Mouse (Mus musculus): ENCODE results near the gene Tbc1d2.
"Not testable (repeated sequence)": the region's sequence is repeated elsewhere in the genome, so short reads cannot be mapped to it uniquely, and the experiment has no call there.

The Tbc1d2 gene

DNA sequence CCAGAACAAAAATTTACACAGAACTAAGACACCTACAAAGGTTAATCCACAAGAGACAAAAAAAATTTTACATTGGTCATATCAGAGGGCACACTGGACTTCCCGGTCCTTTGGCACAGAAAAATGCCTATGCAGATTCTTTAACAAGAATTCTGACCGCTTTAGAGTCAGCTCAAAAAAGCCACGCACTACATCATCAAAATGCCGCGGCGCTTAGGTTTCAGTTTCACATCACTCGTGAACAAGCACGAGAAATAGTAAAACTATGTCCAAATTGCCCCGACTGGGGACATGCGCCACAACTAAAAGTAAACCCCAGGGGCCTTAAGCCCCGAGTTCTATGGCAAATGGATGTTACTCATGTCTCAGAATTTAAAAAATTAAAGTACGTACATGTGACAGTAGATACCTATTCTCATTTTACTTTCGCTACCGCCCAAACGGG is 69.2 kb downstream of the Tbc1d2 start:
- DNase-seq (ENCODE audit: low read depth, low spot score), result not testable (repeated sequence)

DNA sequence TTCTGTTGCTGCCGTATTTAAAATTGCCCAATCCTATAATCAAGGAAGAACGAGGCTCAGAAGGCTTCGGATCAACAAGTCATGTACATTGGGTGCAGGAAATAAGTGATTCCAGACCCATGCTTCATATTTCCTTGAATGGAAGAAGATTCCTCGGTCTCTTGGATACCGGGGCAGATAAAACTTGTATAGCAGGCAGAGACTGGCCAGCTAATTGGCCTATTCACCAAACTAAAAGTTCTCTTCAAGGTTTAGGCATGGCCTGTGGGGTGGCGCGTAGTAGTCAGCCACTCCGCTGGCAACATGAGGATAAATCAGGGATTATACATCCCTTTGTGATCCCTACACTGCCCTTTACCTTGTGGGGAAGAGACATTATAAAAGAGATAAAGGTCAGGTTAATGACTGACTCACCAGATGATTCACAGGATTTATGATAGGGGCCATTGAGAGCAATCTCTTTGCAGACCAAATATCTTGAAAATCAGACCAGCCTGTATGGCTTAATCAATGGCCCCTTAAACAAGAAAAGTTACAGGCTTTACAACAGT is 71.1 kb downstream of the Tbc1d2 start:
- DNase-seq (ENCODE audit: low read depth, low spot score), result not testable (repeated sequence)

DNA sequence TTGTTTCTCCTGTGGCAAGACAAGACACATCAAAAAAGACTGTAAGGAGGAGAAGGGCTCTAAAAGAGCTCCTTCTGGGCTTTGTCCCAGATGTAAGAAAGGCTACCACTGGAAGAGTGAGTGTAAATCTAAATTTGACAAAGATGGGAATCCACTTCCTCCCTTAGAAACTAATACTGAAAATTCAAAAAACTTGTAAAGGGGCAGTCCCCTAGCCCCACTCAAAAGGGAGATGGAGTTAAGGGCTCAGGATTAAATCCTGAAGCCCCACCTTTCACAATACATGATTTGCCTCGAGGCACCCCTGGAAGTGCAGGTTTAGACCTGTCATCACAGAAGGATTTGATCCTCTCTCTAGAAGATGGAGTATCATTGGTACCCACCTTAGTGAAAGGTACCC is 71.8 kb downstream of the Tbc1d2 start:
- no peak for DNase-seq (ENCODE audit: low read depth, low spot score)

- DNase-seq (ENCODE audit: low read depth, low spot score), result not testable (repeated sequence)
Measured at GRCm38 (mm10) chr4:46575509-46576284, 74.3 kb downstream of the Tbc1d2 start.

DNA sequence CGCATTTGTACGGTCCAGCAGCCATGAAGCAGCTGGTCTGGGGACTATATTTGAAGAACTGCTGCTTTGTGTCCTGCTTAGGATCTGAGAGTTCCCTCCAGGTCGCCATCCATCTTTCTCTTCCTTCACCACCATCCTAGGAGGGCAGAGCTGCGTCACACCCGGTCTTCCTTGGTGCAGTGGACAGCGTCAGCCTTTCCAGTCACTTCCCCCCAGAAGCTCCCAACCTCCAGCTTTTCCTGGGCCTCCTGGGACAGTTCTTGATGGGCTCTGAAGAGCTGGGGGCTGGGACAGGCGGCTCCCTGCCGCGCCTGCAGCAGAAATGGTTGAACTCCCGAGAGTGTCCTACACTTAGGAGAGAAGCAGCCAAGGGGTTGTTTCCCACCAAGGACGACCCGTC is 75.2 kb downstream of the Tbc1d2 start:
- no peak for DNase-seq (ENCODE audit: low read depth, low spot score)

DNA sequence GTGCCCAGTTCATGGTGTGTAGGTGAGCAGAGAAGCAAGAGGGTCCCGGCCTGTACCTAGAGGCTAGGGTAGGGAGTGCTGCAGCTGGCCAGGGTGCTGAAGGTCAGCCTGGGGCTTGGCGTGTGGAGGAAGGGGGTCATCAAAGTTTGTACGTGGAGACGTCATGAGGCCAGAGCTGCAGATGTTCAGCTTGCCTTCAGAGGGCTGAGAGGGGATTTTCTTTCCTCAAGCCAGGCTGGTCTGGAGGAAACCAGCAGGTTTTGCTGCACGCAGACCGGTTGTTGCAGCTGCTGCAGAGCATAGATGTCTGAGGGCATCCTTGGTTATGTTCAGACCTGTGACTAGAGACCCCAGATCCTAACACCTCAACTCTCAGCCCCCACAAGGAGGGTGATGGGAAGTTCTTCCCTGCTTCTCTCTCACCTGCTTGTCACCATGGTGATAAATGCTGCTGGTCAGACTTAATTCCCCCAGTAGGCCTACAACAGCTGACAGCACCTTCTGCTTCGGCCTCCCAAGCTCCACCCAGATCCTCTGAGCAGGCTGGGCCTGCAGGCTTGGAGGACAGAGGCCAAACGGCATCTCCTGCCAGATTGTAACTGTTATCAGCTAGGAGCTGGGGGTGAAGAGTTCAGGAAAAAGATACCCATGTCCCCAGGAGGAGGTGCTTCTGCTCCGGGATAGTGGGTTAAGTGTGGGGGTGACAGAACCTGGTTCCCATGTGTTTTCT is 75.8 kb downstream of the Tbc1d2 start:
- no peak for DNase-seq (ENCODE audit: low read depth, low spot score)

GRCm38 (mm10) chr4:46572616-46573015 is 77.4 kb downstream of the Tbc1d2 start:
- DNase-seq (ENCODE audit: low read depth, low spot score), result no peak

GRCm38 (mm10) chr4:46571744-46572143 is 78.3 kb downstream of the Tbc1d2 start:
- no peak for DNase-seq (ENCODE audit: low read depth, low spot score)

DNA sequence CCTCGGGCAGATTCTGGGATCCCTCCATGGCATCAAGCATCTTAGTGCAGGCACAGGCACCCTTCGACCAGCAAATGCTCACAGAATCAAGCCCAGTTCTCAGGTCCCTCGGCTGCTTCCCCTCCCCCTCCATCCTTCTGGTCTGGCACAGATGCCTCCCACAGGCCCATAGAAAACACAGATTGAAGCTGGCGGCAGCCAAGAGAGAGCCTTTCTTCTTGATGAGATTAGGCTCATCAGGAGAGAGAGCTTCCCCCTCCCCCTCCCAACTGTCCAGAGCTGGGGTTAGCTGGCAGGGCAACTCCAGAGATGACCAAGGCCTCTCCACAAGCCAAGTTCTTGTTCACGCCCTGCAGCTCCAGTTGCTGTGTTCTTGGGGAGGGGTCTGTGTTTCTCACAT is 80.3 kb downstream of the Tbc1d2 start:
- DNase-seq (ENCODE audit: low read depth, low spot score), result no peak

DNA sequence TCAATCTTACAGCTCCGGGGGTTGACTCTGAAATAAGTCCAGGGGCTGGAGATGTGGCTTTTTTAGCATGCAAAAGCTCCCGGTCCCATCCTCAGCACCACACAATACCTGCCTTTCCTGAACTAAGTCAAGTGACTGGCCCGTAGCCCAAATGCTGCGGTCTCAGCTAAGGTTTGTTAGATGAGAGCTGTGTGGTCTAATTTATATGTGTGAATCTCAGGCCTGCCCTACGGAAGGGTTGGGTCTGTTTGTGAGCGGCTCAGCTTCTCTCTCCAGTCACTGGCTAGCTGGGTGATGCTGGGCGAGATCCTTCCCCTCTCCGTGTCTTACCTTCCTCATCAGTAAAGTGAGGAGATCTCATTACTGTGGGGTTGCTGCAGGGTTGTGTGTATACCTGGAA is 81.8 kb downstream of the Tbc1d2 start:
- no peak for DNase-seq (ENCODE audit: low read depth, low spot score)

DNA sequence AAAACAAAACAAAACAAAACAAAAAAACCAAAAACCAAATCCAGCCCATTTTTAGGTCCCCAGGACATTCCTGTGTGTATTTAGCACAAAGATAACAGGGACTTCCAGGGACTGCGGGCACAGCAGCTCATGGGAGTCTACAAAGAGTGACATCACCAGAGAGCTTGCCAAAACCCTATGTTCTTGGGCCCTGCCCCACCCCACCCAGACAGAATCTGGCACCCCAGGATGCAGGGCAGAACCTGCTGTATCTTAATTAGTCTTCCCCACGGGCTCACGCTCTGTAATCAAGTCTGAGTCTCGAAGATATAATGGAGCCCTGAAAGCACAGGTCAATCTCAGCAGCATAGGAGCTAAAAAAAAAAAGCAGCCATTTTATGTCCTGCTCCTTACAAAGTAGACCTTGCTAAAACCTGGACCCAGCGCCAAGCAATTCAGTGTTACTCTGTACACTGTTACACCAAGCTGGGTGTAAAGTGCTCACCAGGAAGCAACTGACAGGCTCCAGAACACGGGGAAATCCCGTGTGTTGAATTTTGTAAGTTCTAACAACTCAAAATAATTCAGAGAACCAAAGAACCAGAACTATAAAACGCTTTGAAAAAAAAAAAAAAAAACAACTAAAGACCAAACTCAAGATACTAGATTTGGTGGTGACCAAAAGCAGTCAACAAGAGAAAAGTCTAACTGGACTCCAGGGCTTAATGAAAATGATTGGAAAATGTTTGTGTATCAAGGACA is 82.9 kb downstream of the Tbc1d2 start:
- DNase-seq (ENCODE audit: low read depth, low spot score), result no peak

- no peak for DNase-seq (ENCODE audit: low read depth, low spot score)
Measured at GRCm38 (mm10) chr4:46565393-46565955, 84.5 kb downstream of the Tbc1d2 start.

DNA sequence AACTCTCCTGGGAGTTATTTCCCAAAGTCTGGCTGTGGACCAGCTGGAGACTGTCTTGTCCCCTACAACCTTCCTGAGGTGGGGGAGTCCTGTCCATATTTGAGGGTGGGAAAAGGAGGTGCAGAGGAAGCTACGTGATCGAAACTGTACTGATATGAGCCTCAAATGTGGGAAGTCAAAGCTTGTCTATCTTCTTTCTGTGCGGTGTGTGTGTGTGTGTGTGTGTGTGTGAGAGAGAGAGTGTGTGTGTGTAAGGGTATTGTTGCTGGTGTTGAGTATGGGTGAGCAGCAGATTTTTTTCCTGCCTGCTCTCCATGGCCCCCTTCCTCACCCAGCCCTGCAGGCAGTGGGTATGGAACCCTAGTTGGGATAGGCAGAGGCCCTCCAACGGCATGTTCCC is 85.8 kb downstream of the Tbc1d2 start:
- DNase-seq (ENCODE audit: low read depth, low spot score), result no peak

GRCm38 (mm10) chr4:46563847-46564246 is 86.2 kb downstream of the Tbc1d2 start:
- no peak for DNase-seq (ENCODE audit: low read depth, low spot score)

DNA sequence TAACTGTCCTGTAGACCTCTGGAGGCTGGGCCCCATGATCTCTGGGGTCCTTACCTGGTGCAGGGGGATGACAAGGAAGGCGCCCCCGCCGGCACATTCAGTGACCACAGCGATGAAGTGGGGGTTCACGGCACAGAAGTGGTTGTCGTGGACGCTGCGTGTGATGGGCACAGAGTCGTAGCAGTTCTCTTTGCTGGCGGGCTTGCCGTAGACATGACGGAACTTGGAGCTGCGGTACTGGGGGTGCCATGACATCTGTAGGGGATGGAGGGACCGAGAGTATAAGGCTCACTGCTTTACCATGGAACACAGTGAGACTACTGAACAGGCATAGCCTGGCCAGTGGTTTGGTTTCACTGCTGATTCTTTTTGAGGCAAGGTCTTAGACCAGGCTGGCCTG is 87.2 kb downstream of the Tbc1d2 start:
- DNase-seq (ENCODE audit: low read depth, low spot score), result no peak

DNA sequence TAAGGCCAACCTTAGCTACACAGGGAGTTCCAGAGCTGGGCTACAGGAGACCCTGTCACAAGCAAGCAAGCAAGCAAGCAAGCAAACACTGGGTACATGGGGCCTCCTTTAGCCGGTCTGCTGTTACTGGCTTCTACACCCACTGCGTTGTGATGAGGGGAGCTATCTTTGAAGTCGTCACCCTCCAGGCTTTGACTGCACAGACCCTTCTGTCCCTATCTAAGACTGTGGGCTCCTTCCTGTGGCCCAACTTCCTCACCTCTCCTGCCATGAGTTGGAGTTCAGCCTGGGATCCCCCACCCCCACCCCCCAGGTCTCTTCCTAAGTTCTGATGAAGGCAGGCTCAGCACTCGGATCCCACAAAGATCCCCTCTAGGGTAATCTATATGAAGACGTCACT is 88.0 kb downstream of the Tbc1d2 start:
- DNase-seq (ENCODE audit: low read depth, low spot score), result no peak

- no peak for DNase-seq (ENCODE audit: low read depth, low spot score)
Measured at GRCm38 (mm10) chr4:46560069-46560705, 89.8 kb downstream of the Tbc1d2 start.

DNA sequence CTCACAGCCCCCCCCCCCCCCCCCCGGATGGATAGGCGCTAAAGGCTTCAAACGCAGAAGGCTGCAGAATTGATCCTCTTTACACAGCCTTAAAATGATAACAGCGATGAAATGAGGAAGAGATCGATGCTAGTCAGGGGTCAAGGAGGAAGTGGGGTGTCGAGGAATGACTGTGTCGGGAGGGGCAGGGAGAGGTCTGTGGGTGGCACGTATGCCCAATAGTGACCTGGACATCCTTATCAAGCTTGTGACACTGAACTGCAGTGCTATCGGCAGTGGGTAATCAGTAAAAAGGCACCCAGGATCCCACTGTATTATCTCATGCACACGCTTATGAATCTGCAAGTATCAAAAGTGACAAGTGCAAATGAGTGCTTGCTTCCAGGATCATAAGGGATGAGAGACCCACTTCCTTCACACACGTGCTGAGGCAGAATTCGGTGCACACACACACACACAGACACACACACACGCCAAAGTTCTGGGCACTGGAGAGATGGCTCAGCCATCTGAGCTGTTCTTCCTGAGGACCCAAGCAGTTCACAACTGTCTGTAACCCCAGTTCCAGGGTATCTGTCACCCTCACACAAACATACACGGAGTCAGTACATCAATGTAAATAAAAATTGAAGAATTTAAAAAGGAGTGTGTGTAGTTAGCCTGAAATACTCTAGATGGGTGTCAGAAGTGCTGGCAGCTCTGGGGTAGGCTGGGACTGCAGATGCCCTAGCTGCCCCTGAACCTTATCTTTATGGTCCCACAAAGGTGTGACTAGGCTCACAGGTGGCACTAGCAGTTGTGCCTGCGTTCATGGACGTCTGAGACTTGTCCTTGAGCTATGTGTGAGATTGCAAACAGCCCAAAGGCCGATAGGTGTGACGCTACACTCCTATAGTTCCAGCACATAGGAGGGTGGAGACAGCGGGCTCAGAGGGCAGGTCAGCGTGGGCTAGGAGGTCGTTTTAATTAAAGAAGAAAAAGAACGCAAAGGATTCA is 91.0 kb downstream of the Tbc1d2 start:
- no peak for DNase-seq (ENCODE audit: low read depth, low spot score)

- no peak for DNase-seq (ENCODE audit: low read depth, low spot score)
Measured at GRCm38 (mm10) chr4:46556933-46557332, 93.1 kb downstream of the Tbc1d2 start.

- no peak for DNase-seq (ENCODE audit: low read depth, low spot score)
Measured at GRCm38 (mm10) chr4:46555762-46556161, 94.2 kb downstream of the Tbc1d2 start.

All from 3T3-L1 (cell line).